Mouse (Mus musculus) kidney, postnatal 0 days (tissue): ENCODE results near the gene Cdk9. TPM values are rescaled to one million over a fixed set of nuclear protein-coding genes. Genes with fewer than 3 reads are reported as not detected.

Experiments
- ATAC-seq: fragments of 200-750 bp; cut with Nextera tagmentation; replicated peaks from 2 replicates; pipeline ENCODE4 v1.8.0; 2017; ENCODE audit warnings: low read depth, moderate number of reproducible peaks, moderate TSS enrichment, moderate library complexity; ENCODE audit not compliant: low FRiP score
- DNase-seq: peaks from one replicate; pipeline ENCODE4 v3.0.0-alpha.2; 2016; ENCODE audit warnings: low spot score
- H3K27ac ChIP-seq: fragments of 300-500 bp; sonication (generic); 2 replicates; pipeline ENCODE4 v1.5.1; 2014; ENCODE audit warnings: mild to moderate bottlenecking
- H3K27me3 ChIP-seq: fragments of 300-500 bp; sonication (generic); 2 replicates; pipeline ENCODE4 v1.6.1; 2014; ENCODE audit warnings: low read length, mixed read lengths; ENCODE audit not compliant: insufficient read depth
- H3K36me3 ChIP-seq: fragments of 300-500 bp; sonication (generic); 2 replicates; pipeline ENCODE4 v1.6.1; 2014; ENCODE audit warnings: low read length, mixed read lengths; ENCODE audit not compliant: insufficient read depth
- H3K4me1 ChIP-seq: fragments of 300-500 bp; sonication (generic); replicated peaks from 2 replicates; pipeline ENCODE4 v1.6.1; 2014; ENCODE audit warnings: antibody characterized with exemption, low read length, mixed read lengths; ENCODE audit not compliant: insufficient read depth
- H3K4me2 ChIP-seq: fragments of 300-500 bp; sonication (generic); 2 replicates; pipeline ENCODE4 v1.6.1; 2014; ENCODE audit warnings: mild to moderate bottlenecking, low read length, moderate library complexity, mixed read lengths
- H3K4me3 ChIP-seq: fragments of 300-500 bp; sonication (generic); replicated peaks from 2 replicates; pipeline ENCODE4 v1.5.1; 2014; ENCODE audit warnings: low read depth, low read length
- H3K9ac ChIP-seq: fragments of 300-500 bp; sonication (generic); 2 replicates; pipeline ENCODE4 v1.6.1; 2014; ENCODE audit warnings: low read depth, low read length
- H3K9me3 ChIP-seq: fragments of 300-500 bp; sonication (generic); replicated peaks from 2 replicates; pipeline ENCODE4 v1.6.1; 2016; ENCODE audit warnings: low read length, inconsistent platforms, mixed read lengths
- CTCF ChIP-seq: IDR thresholded peaks from 2 replicates; pipeline ENCODE4 v1.5.1; 2016; ENCODE audit warnings: antibody characterized with exemption, low read depth, mild to moderate bottlenecking, moderate library complexity
- WGBS: fragments of 180-500 bp; shearing (Covaris S2); extraction: QIAGEN DNeasy Blood & Tissue Kit; methylation state at CpG from one replicate; pipeline ENCODE4 v1.1.7; 2014; 5-methylcytosine and 5-hydroxymethylcytosine counted together
- polyA plus RNA-seq: library from polyadenylated mRNA; unstranded; fragments of >200 nt; fragmentation: Nextera tagmentation; extraction: Ambion mirVana; gene quantifications from 2 replicates; pipeline ENCODE4 v1.2.1, GENCODE M21; 2015

The Cdk9 gene
- polyA plus RNA-seq, 1 experiment from 2014 or later: 90.6 TPM

- H3K36me3 ChIP-seq: peaks cover 43% of the 10 kb centered on the region; the same call in 1 of the 2 replicates
- H3K27ac ChIP-seq: no peak overlapping the region
- no peak overlapping the region for H3K9ac ChIP-seq
- H3K27me3 ChIP-seq: no peaks in the 10 kb centered on the region
- no peak overlapping the region for H3K4me2 ChIP-seq
- DNase-seq: no peak
- no peak for TF ChIP-seq CTCF
- 0 out of 2 replicates have a peak, but pooled peaks cover 4% of the 10 kb centered on the region for H3K4me1 ChIP-seq
- H3K4me3 ChIP-seq: peak overlapping the region; percentile 73; the same call in 1 of the 2 replicates
- H3K9me3 ChIP-seq: no peaks in the 10 kb centered on the region
- WGBS: 39% methylated on average over 6 of the region's 6 CpGs
- ATAC-seq: peak; percentile 6; the same call in 1 of the 2 replicates
Measured at GRCm38 (mm10) chr2:32756674-32757055, 43.8 kb upstream of the Cdk9 start.

GRCm38 (mm10) chr2:32752181-32752580 is 39.3 kb upstream of the Cdk9 start:
- no peak for ATAC-seq
- 68% methylated on average over 10 of the region's 10 CpGs for WGBS

DNA sequence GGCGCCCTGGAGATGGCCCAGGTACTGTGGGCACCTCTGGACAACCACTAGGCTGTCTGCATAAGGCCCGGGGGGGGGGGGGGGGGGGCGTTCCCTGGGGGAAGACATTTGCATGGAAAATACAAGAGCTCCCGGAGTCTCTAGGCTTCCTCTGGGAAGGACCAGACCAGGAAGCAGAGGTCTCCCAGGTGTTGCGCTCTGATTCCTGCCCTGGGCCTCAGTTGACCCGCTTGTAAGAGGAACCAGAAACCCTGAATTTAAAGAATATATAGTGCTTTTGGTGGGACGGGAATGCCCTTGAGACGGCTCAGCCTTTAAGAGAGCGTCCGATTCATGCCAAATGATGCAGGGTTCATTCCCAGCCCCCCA is 38.8 kb upstream of the Cdk9 start:
- TF ChIP-seq CTCF: no peak
- Histone ChIP-seq H3K9ac (no peak overlapping the region), H3K4me1 (0 out of 2 replicates have a peak, but pooled peaks cover 5% of the 10 kb centered on the region), H3K4me3 (peak overlapping the region; percentile 26), H3K27me3 (no peaks in the 10 kb centered on the region), H3K4me2 (peak overlapping the region; percentile 61), H3K27ac (peak overlapping the region; percentile 3), H3K9me3 (no peaks in the 10 kb centered on the region), H3K36me3 (peaks cover 35% of the 10 kb centered on the region; the same call in 1 of the 2 replicates)
- ATAC-seq (no peak), DNase-seq (no peak)
- 35% methylated on average over 8 of the region's 10 CpGs for WGBS

More at GRCm38 (mm10) chr2:32752181-32752580, 39.3 kb upstream of the Cdk9 start:
- Histone ChIP-seq H3K4me3 (0 out of 2 replicates have a peak overlapping the region, but pooled peaks have one; percentile 26), H3K9ac (no peak overlapping the region), H3K9me3 (no peaks in the 10 kb centered on the region), H3K36me3 (peaks cover 35% of the 10 kb centered on the region; the same call in 1 of the 2 replicates), H3K4me2 (peak overlapping the region; percentile 61), H3K4me1 (0 out of 2 replicates have a peak, but pooled peaks cover 5% of the 10 kb centered on the region), H3K27me3 (no peaks in the 10 kb centered on the region), H3K27ac (no peak overlapping the region)
- peak; percentile 49 for DNase-seq
- TF ChIP-seq CTCF: peak; percentile 53

DNA sequence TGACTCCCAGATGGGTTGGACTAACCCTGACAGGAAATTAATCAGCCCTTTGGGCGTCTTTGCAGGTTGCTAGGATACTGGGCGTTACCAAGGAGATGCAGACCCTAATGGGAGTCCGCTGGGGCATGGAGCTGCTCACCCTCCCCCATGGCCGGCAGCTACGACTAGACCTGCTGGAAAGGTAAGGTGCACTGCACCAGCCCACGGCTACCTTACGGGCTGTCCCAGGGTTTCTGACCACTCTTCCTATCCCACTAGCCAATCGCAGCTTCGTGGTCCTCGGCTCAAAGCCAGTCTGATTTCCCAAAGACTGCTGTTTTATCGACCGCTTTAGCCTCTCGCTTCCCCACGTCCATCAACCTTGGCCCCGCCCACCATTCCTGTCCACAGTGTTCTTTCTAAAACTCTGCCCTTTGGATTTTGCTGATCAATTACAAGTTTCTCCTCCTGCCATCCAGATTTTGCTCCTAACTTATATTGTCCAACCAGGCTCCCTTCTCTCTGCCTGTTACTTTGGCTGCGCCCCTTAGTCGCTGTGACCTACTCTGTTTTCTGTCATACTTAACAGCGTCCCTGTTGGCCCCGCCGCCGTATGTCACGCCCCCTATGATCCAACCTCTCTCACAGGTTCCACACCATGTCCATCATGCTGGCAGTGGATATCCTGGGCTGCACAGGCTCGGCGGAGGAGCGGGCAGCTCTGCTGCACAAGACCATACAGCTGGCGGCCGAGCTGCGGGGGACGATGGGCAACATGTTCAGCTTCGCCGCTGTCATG is 38.2 kb upstream of the Cdk9 start:
- Histone ChIP-seq H3K27ac (peak overlapping the region; percentile 3), H3K36me3 (peaks cover 35% of the 10 kb centered on the region; the same call in 1 of the 2 replicates), H3K4me2 (peak overlapping the region; percentile 61), H3K9me3 (no peaks in the 10 kb centered on the region), H3K9ac (no peak overlapping the region), H3K4me1 (0 out of 2 replicates have a peak, but pooled peaks cover 5% of the 10 kb centered on the region), H3K27me3 (no peaks in the 10 kb centered on the region), H3K4me3 (peak overlapping the region; percentile 26)
- WGBS: 21% methylated on average over 31 of the region's 31 CpGs
- DNase-seq (peak; percentile 85), ATAC-seq (peak; percentile 91)
- peak; percentile 22; the same call in 1 of the 2 replicates for TF ChIP-seq CTCF

GRCm38 (mm10) chr2:32750199-32750598 is 37.3 kb upstream of the Cdk9 start:
- H3K27ac ChIP-seq: no peak overlapping the region
- 0 out of 2 replicates have a peak, but pooled peaks cover 5% of the 10 kb centered on the region for H3K4me1 ChIP-seq
- peaks cover 40% of the 10 kb centered on the region; the same call in 1 of the 2 replicates for H3K36me3 ChIP-seq
- no peak overlapping the region for H3K9ac ChIP-seq
- ATAC-seq: no peak
- 79% methylated on average over 7 of the region's 7 CpGs for WGBS
- peak; percentile 36; the same call in 1 of the 2 replicates for TF ChIP-seq CTCF
- no peak overlapping the region; the same call in 1 of the 2 replicates for H3K4me2 ChIP-seq
- no peak overlapping the region for H3K4me3 ChIP-seq
- no peaks in the 10 kb centered on the region for H3K27me3 ChIP-seq
- DNase-seq: no peak
- no peaks in the 10 kb centered on the region for H3K9me3 ChIP-seq

DNA sequence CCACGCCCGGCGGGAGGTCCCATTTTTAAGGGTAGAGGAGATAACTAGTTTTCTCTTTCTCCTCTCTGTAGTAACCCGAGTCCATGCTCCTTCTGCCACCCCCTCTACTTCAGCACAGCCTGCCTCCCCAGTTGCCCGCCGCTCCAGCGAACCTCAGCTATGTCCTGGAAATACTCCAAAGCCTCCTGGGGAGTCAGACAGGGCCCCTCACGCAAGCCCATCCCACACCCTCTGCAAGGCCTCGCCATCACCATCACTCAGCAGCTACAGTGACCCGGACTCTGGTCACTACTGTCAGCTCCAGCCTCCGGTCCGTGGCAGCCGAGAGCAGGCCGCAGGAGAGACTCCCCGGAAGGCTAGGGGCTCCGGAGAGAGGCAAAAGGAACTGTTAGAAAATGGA is 36.2 kb upstream of the Cdk9 start:
- no peak for DNase-seq
- 80% methylated on average over 16 of the region's 16 CpGs for WGBS

More for the DNA sequence above, 36.2 kb upstream of the Cdk9 start:
- Histone ChIP-seq H3K9ac (no peak overlapping the region), H3K4me2 (no peak overlapping the region), H3K9me3 (no peaks in the 10 kb centered on the region), H3K27ac (no peak overlapping the region), H3K27me3 (no peaks in the 10 kb centered on the region), H3K4me3 (no peak overlapping the region), H3K4me1 (0 out of 2 replicates have a peak, but pooled peaks cover 5% of the 10 kb centered on the region), H3K36me3 (peaks cover 33% of the 10 kb centered on the region; the same call in 1 of the 2 replicates)
- no peak for TF ChIP-seq CTCF
- no peak for ATAC-seq
